Comparison of ENCODE assay signal across 8 mouse cellular contexts in genomic region chr1:128243627-128243995, GRCm38 (mm10). TPM values are rescaled to one million over a fixed set of nuclear protein-coding genes. Genes with fewer than 3 reads are reported as not detected.
A peak's percentile ranks its signal among the peaks of the same experiment; 100 is the strongest.
DNase-seq lines count a peak whose midpoint lies in the region; ATAC-seq and TF ChIP-seq lines count a peak whose summit lies in the region.

TSS of gene Ubxn4 (plus strand) at chr1:128243964.

- H3K27me3 ChIP-seq in neural tube, embryonic 11.5 days (ENCODE audit: control insufficient read depth, insufficient read depth, low read length) = no peaks in the 10 kb centered on the region
- H3K27me3 ChIP-seq in heart, embryonic 10.5 days (ENCODE audit: insufficient read depth, poor library complexity, severe bottlenecking) = no peaks in the 10 kb centered on the region
- no peaks in the 10 kb centered on the region for H3K27me3 ChIP-seq in midbrain, embryonic 12.5 days

- ATAC-seq in neural tube, embryonic 11.5 days (ENCODE audit: insufficient read depth, low FRiP score, low TSS enrichment) = peak; percentile 36
- ATAC-seq in midbrain, embryonic 12.5 days (ENCODE audit: low FRiP score, low read depth) = peak; percentile 61

- no peak for DNase-seq in neural tube, embryonic 11.5 days (ENCODE audit: low spot score)
- no peak for DNase-seq in neural tube, embryonic 10.5 days (ENCODE audit: extremely low spot score, low spot score)
- no peak for DNase-seq in heart, embryonic 10.5 days (ENCODE audit: low spot score)
- no peak for DNase-seq in layer of hippocampus, postnatal 10 days (ENCODE audit: low spot score in 2 of 2)
- no peak for DNase-seq in cerebellum, adult 9-10 months
- no peak for DNase-seq in frontal cortex, postnatal 10 days (ENCODE audit: low spot score in 2 of 2)

- 14% methylated on average over 10 of the region's 10 CpGs for WGBS in neural tube, embryonic 11.5 days
- 9% methylated on average over 10 of the region's 10 CpGs for WGBS in heart, embryonic 10.5 days
- 5% methylated on average over 10 of the region's 10 CpGs for WGBS in midbrain, embryonic 12.5 days

- H3K27ac ChIP-seq in neural tube, embryonic 11.5 days (ENCODE audit: low read depth, low read length) = peak within 1 kb of the TSS; percentile 80
- H3K27ac ChIP-seq in cortical plate, adult 2 months (ENCODE audit: insufficient read depth, low read length) = peak within 1 kb of the TSS; percentile 46
- H3K27ac ChIP-seq in heart, embryonic 10.5 days = peak within 1 kb of the TSS; percentile 97
- peak within 1 kb of the TSS; percentile 89 for H3K27ac ChIP-seq in midbrain, embryonic 12.5 days (replicated peaks)

- H3K9me3 ChIP-seq in neural tube, embryonic 11.5 days (ENCODE audit: control insufficient read depth, low read length) = no peaks in the 10 kb centered on the region
- no peaks in the 10 kb centered on the region for H3K9me3 ChIP-seq in heart, embryonic 10.5 days
- no peaks in the 10 kb centered on the region for H3K9me3 ChIP-seq in midbrain, embryonic 12.5 days

- H3K4me1 ChIP-seq in neural tube, embryonic 11.5 days (ENCODE audit: control insufficient read depth, insufficient read depth, low read length) = 0 out of 2 replicates have a peak, but pooled peaks cover 3% of the 10 kb centered on the region
- H3K4me1 ChIP-seq in cortical plate, adult 2 months (ENCODE audit: control insufficient read depth, insufficient read depth, low read length) = no peaks in the 10 kb centered on the region
- H3K4me1 ChIP-seq in heart, embryonic 10.5 days = peaks cover 5% of the 10 kb centered on the region; the same call in 1 of the 2 replicates
- H3K4me1 ChIP-seq in midbrain, embryonic 12.5 days = peaks cover 9% of the 10 kb centered on the region

- peak within 1 kb of the TSS; percentile 67 for H3K4me2 ChIP-seq in neural tube, embryonic 11.5 days (ENCODE audit: low read depth)
- H3K4me2 ChIP-seq in midbrain, embryonic 12.5 days (replicated peaks) = peak within 1 kb of the TSS; percentile 94

- peak within 1 kb of the TSS; percentile 69 for H3K4me3 ChIP-seq in neural tube, embryonic 11.5 days (ENCODE audit: low read depth, low read length)
- H3K4me3 ChIP-seq in cortical plate, adult 2 months (ENCODE audit: insufficient read depth, low read length) = peak within 1 kb of the TSS; percentile 64
- H3K4me3 ChIP-seq in heart, embryonic 10.5 days = peak within 1 kb of the TSS; percentile 86
- peak within 1 kb of the TSS; percentile 76 for H3K4me3 ChIP-seq in midbrain, embryonic 12.5 days

- peak within 1 kb of the TSS; percentile 82 for H3K9ac ChIP-seq in neural tube, embryonic 11.5 days (ENCODE audit: low read length)
- peak within 1 kb of the TSS; percentile 70 for H3K9ac ChIP-seq in midbrain, embryonic 12.5 days (replicated peaks)

- no peak for TF ChIP-seq CTCF in cortical plate, adult 2 months (IDR thresholded peaks at IDR 0.05; ENCODE audit: extremely low read depth, insufficient read depth, low read length)

- no peaks in the 10 kb centered on the region for H3K36me3 ChIP-seq in neural tube, embryonic 11.5 days (ENCODE audit: control insufficient read depth, insufficient read depth, low read length)
- peaks cover 9% of the 10 kb centered on the region; the same call in 1 of the 2 replicates for H3K36me3 ChIP-seq in heart, embryonic 10.5 days
- H3K36me3 ChIP-seq in midbrain, embryonic 12.5 days = 0 out of 2 replicates have a peak, but pooled peaks cover 4% of the 10 kb centered on the region

- no peak for TF ChIP-seq POLR2A in cortical plate, adult 2 months (IDR thresholded peaks at IDR 0.05; ENCODE audit: extremely low read depth, insufficient read depth, low read length)

RNA-seq across cellular contexts. Expression of gene Ubxn4, which starts in this region (rescaled TPM):
- 56.5 and 64.6 TPM in 2 replicates for polyA plus RNA-seq in neural tube, embryonic 11.5 days (2014; fragmentation: Nextera tagmentation; extraction: Ambion mirVana)
- 38.2 and 40.5 TPM in 2 replicates for polyA plus RNA-seq in cortical plate, adult 2 months (2012; rRNA removed)
- polyA plus RNA-seq in heart, embryonic 10.5 days (2016; fragmentation: Nextera tagmentation; extraction: Ambion mirVana) = 57.1 and 63.3 TPM in 2 replicates
- 10 to 100 TPM; 58.8 to 63.6 TPM for total RNA-seq in layer of hippocampus, postnatal 10 days (2021)
- 76.9 and 83.3 TPM in 2 replicates for polyA plus RNA-seq in midbrain, embryonic 12.5 days (2016; fragmentation: Nextera tagmentation; extraction: Ambion mirVana)

Comparison
In these comparisons a context has a peak if more than half of its experiments do, and no peak if none do; other contexts are left out.
1. H3K27ac ChIP-seq: peak in every context shown above with its lines; median percentile 97 in heart, embryonic 10.5 days; 89 in midbrain, embryonic 12.5 days; 80 in neural tube, embryonic 11.5 days; 46 in cortical plate, adult 2 months.